Mouse (Mus musculus) adrenal gland, adult (tissue): ENCODE results near the gene Adprh.
"Not testable (repeated sequence)": the region's sequence is repeated elsewhere in the genome, so short reads cannot be mapped to it uniquely, and the experiment has no call there.

Experiments used
- DNase-seq, 2 experiments: peaks; one replicate each; pipeline ENCODE4 v3.0.0; 2022 to 2023; ENCODE audit warnings: low spot score in 1 of 2; ENCODE audit not compliant: inconsistent age in 2 of 2

Adprh gene

GRCm38 (mm10) chr16:38467091-38467916, 14.8 kb upstream of the Adprh start:
- peak in 1 of 2 experiments; percentile 29 for DNase-seq

GRCm38 (mm10) chr16:38466089-38466488, 13.6 kb upstream of the Adprh start:
- DNase-seq: peak in 1 of 2 experiments; percentile 70

- DNase-seq: no peak
Measured at GRCm38 (mm10) chr16:38463305-38463704, 10.8 kb upstream of the Adprh start.

- no peak for DNase-seq
Measured at GRCm38 (mm10) chr16:38462161-38462560, 9.7 kb upstream of the Adprh start.

- DNase-seq: no peak
Measured at GRCm38 (mm10) chr16:38461749-38462148, 9.2 kb upstream of the Adprh start.

GRCm38 (mm10) chr16:38459990-38460389, 7.5 kb upstream of the Adprh start:
- no peak for DNase-seq

- DNase-seq: no peak
Measured at GRCm38 (mm10) chr16:38458600-38459280, 6.2 kb upstream of the Adprh start.

GRCm38 (mm10) chr16:38456812-38457567, 4.5 kb upstream of the Adprh start:
- no peak for DNase-seq

- DNase-seq: no peak
Measured at GRCm38 (mm10) chr16:38455511-38456418, 3.3 kb upstream of the Adprh start, which contains the start of gene Cd80. Cd80 (plus strand) TSS chr16:38455561.

- DNase-seq: no peak
Measured at GRCm38 (mm10) chr16:38454533-38455254, 2.2 kb upstream of the Adprh start.

- DNase-seq: no peak
Measured at GRCm38 (mm10) chr16:38453952-38454351, 1.4 kb upstream of the Adprh start.

- no peak for DNase-seq
Measured at GRCm38 (mm10) chr16:38453203-38453553, 675 bp upstream of the Adprh start.

GRCm38 (mm10) chr16:38451421-38452205, 890 bp downstream of the Adprh start:
- peak; percentile 26 to 53 for DNase-seq

GRCm38 (mm10) chr16:38450707-38451106, 1.8 kb downstream of the Adprh start:
- DNase-seq: no peak

- no peak for DNase-seq
Measured at GRCm38 (mm10) chr16:38448458-38448857, 4.0 kb downstream of the Adprh start.

- DNase-seq: no peak
Measured at GRCm38 (mm10) chr16:38447366-38447765, 5.1 kb downstream of the Adprh start.

- DNase-seq: not testable (repeated sequence)
Measured at GRCm38 (mm10) chr16:38446141-38446540, 6.4 kb downstream of the Adprh start.

- DNase-seq: no peak
Measured at GRCm38 (mm10) chr16:38445576-38445975, 6.9 kb downstream of the Adprh start.

- DNase-seq: no peak
Measured at GRCm38 (mm10) chr16:38445046-38445445, 7.5 kb downstream of the Adprh start.
